Mouse (Mus musculus): ENCODE measurements around the gene Gpsm2.

Gpsm2 gene

GRCm38 (mm10) chr3:108722036-108722872 is at the start of gene Gpsm2:
Gpsm2 (minus strand) TSS chr3:108722309.
- DNase-seq = peak; percentile 97

GRCm38 (mm10) chr3:108770725-108771368 is 48.7 kb upstream of the Gpsm2 start:
- peak; percentile 59 to 75 for DNase-seq

GRCm38 (mm10) chr3:108769547-108769946 is 47.4 kb upstream of the Gpsm2 start:
- no peak for DNase-seq

GRCm38 (mm10) chr3:108767416-108767815 is 45.3 kb upstream of the Gpsm2 start:
- DNase-seq = no peak

GRCm38 (mm10) chr3:108766943-108767342 is 44.8 kb upstream of the Gpsm2 start:
- no peak for DNase-seq

GRCm38 (mm10) chr3:108765476-108765875 is 43.4 kb upstream of the Gpsm2 start:
- DNase-seq = no peak

- DNase-seq = peak in 1 of 2 experiments; percentile 15
These were observed 42.9 kb upstream of the Gpsm2 start for GRCm38 (mm10) chr3:108764976-108765375.

- DNase-seq = no peak
These were observed 41.6 kb upstream of the Gpsm2 start for GRCm38 (mm10) chr3:108763691-108764090.

- no peak for DNase-seq
These were observed 40.5 kb upstream of the Gpsm2 start for GRCm38 (mm10) chr3:108762597-108763111.

- DNase-seq = no peak
These were observed 37.7 kb upstream of the Gpsm2 start for GRCm38 (mm10) chr3:108759566-108760420.

- no peak for DNase-seq
These were observed 35.5 kb upstream of the Gpsm2 start for GRCm38 (mm10) chr3:108757570-108757969.

GRCm38 (mm10) chr3:108756131-108756530 is 34.0 kb upstream of the Gpsm2 start:
- DNase-seq = no peak

- DNase-seq = no peak
These were observed 33.4 kb upstream of the Gpsm2 start for GRCm38 (mm10) chr3:108755542-108755941.

GRCm38 (mm10) chr3:108754541-108754940 is 32.4 kb upstream of the Gpsm2 start:
- DNase-seq = no peak

- no peak for DNase-seq
These were observed 29.6 kb upstream of the Gpsm2 start for GRCm38 (mm10) chr3:108751691-108752090.

- DNase-seq = no peak
These were observed 29.0 kb upstream of the Gpsm2 start for GRCm38 (mm10) chr3:108751061-108751460.

- DNase-seq = no peak
These were observed 22.0 kb upstream of the Gpsm2 start for GRCm38 (mm10) chr3:108744060-108744459.

- DNase-seq = no peak
These were observed 17.1 kb upstream of the Gpsm2 start, which contains the start of gene Aknad1 for GRCm38 (mm10) chr3:108739045-108739708. Aknad1 (plus strand) TSS chr3:108739658.

- DNase-seq = no peak
These were observed 15.7 kb upstream of the Gpsm2 start for GRCm38 (mm10) chr3:108737761-108738160.

- no peak for DNase-seq
These were observed 8.2 kb upstream of the Gpsm2 start for GRCm38 (mm10) chr3:108730316-108730715.

- DNase-seq = no peak
These were observed 5.7 kb upstream of the Gpsm2 start for GRCm38 (mm10) chr3:108727776-108728175.

- DNase-seq = no peak
These were observed 5.2 kb upstream of the Gpsm2 start for GRCm38 (mm10) chr3:108727344-108727743.
